Mouse (Mus musculus) embryonic facial prominence, embryonic 11.5 days (tissue): ENCODE results near the gene Sfxn2. TPM values are rescaled to one million over a fixed set of nuclear protein-coding genes. Genes with fewer than 3 reads are reported as not detected.

Experiments
- ATAC-seq: fragments of 200-750 bp; cut with Nextera tagmentation; replicated peaks from 2 replicates; pipeline ENCODE4 v1.8.0; 2017; ENCODE audit warnings: low read depth; ENCODE audit not compliant: insufficient number of reproducible peaks, low FRiP score, low TSS enrichment
- DNase-seq: peaks from one replicate; pipeline ENCODE4 v3.0.0-alpha.2; 2015; ENCODE audit warnings: low spot score
- H3K27ac ChIP-seq: fragments of 300-500 bp; sonication (generic); replicated peaks from 2 replicates; pipeline ENCODE4 v1.5.1; 2014; ENCODE audit warnings: mild to moderate bottlenecking, low read depth, low read length, control low read depth
- H3K27me3 ChIP-seq: fragments of 300-500 bp; sonication (generic); 2 replicates; pipeline ENCODE4 v1.6.1; 2014; ENCODE audit warnings: mild to moderate bottlenecking, low read length, moderate library complexity, mixed read lengths; ENCODE audit not compliant: control insufficient read depth, insufficient read depth
- H3K36me3 ChIP-seq: fragments of 300-500 bp; sonication (generic); replicated peaks from 2 replicates; pipeline ENCODE4 v1.6.1; 2014; ENCODE audit warnings: low read depth, mild to moderate bottlenecking, low read length, moderate library complexity, mixed read lengths; ENCODE audit not compliant: control insufficient read depth, insufficient read depth
- H3K4me1 ChIP-seq: fragments of 300-500 bp; sonication (generic); 2 replicates; pipeline ENCODE4 v1.6.1; 2014; ENCODE audit warnings: low read length, mixed read lengths; ENCODE audit not compliant: control insufficient read depth, insufficient read depth
- H3K4me2 ChIP-seq: fragments of 300-500 bp; sonication (generic); 2 replicates; pipeline ENCODE4 v1.6.1; 2014; ENCODE audit warnings: low read depth, mild to moderate bottlenecking, control low read depth, low read length, moderate library complexity
- H3K4me3 ChIP-seq: fragments of 300-500 bp; sonication (generic); 2 replicates; pipeline ENCODE4 v1.5.1; 2014; ENCODE audit warnings: low read depth, low read length, control low read depth
- H3K9ac ChIP-seq: fragments of 300-500 bp; sonication (generic); replicated peaks from 2 replicates; pipeline ENCODE4 v1.6.1; 2014; ENCODE audit warnings: mild to moderate bottlenecking, control low read depth, low read length
- H3K9me3 ChIP-seq: fragments of 300-500 bp; sonication (generic); replicated peaks from 2 replicates; pipeline ENCODE4 v1.6.1; 2016; ENCODE audit warnings: mild to moderate bottlenecking, low read length, inconsistent platforms, mixed read lengths; ENCODE audit not compliant: control insufficient read depth
- whole genome bisulfite sequencing: fragments of 180-500 bp; shearing (Covaris S2); extraction: QIAGEN DNeasy Blood & Tissue Kit; methylation state at CpG from one replicate; pipeline ENCODE4 v1.1.7; 2014; 5-methylcytosine and 5-hydroxymethylcytosine counted together
- polyA plus RNA-seq: library from polyadenylated mRNA; unstranded; fragments of >200 nt; fragmentation: Nextera tagmentation; extraction: Ambion mirVana; gene quantifications from 2 replicates; pipeline ENCODE4 v1.2.1, GENCODE M21; 2014

The Sfxn2 gene
- polyA plus RNA-seq, 1 experiment from 2014 or later: 13.6 TPM

GRCm38 (mm10) chr19:46571878-46572244 lies 1.3 kb upstream of the Sfxn2 start:
- ATAC-seq: no peak
- Histone ChIP-seq H3K4me3 (peak overlapping the region; percentile 75), H3K4me1 (no peaks in the 10 kb centered on the region), H3K9ac (peak overlapping the region; percentile 78), H3K27me3 (no peaks in the 10 kb centered on the region), H3K36me3 (no peaks in the 10 kb centered on the region), H3K9me3 (no peaks in the 10 kb centered on the region), H3K27ac (peak overlapping the region; percentile 41; the same call in 1 of the 2 replicates), H3K4me2 (peak overlapping the region; percentile 70)
- WGBS: 18% methylated on average over 10 of the region's 10 CpGs
- peak; percentile 36 for DNase-seq

DNA sequence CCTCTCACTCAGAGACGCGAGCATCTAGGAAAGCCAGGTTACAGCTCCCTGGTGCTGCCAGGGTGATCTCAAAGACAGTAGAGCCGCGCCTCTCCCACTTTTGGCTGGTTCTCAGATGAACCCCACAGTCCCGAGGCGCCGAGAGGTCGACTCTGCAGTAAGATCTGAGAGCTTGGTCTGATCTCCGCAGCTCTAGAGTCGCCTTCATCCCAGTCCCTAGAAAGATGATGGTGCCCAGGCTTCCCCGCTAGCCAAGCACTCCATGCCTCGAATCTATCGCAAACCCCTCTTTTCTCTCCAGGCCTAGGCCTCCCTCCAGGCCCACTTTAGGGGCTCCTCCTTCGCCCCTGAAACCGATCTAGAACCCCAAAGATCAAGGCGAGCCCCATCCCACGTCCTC lies 617 bp upstream of the Sfxn2 start:
- 0% methylated on average over 17 of the region's 17 CpGs for WGBS
- H3K27ac ChIP-seq: peak overlapping the region; percentile 41; the same call in 1 of the 2 replicates
- ATAC-seq (peak; percentile 45; the same call in 1 of the 2 replicates), DNase-seq (no peak)
- peak overlapping the region; percentile 78 for H3K9ac ChIP-seq
- no peaks in the 10 kb centered on the region for H3K4me1 ChIP-seq
- no peaks in the 10 kb centered on the region for H3K36me3 ChIP-seq
- no peaks in the 10 kb centered on the region for H3K9me3 ChIP-seq
- H3K27me3 ChIP-seq: no peaks in the 10 kb centered on the region
- H3K4me2 ChIP-seq: peak overlapping the region; percentile 70
- H3K4me3 ChIP-seq: peak overlapping the region; percentile 75

GRCm38 (mm10) chr19:46573990-46574389 lies 825 bp downstream of the Sfxn2 start:
- H3K27ac ChIP-seq: no peak overlapping the region
- H3K4me1 ChIP-seq: no peaks in the 10 kb centered on the region
- no peaks in the 10 kb centered on the region for H3K36me3 ChIP-seq
- no peak for DNase-seq
- ATAC-seq: no peak
- H3K4me3 ChIP-seq: peak overlapping the region; percentile 75
- H3K27me3 ChIP-seq: no peaks in the 10 kb centered on the region
- 45% methylated on average over 6 of the region's 6 CpGs for WGBS
- peak overlapping the region; percentile 72 for H3K9ac ChIP-seq
- no peaks in the 10 kb centered on the region for H3K9me3 ChIP-seq
- peak overlapping the region; percentile 81 for H3K4me2 ChIP-seq

GRCm38 (mm10) chr19:46575196-46575595 lies 2.0 kb downstream of the Sfxn2 start:
- H3K27me3 ChIP-seq: no peaks in the 10 kb centered on the region
- no peaks in the 10 kb centered on the region for H3K4me1 ChIP-seq
- no peaks in the 10 kb centered on the region for H3K9me3 ChIP-seq
- no peak overlapping the region for H3K4me3 ChIP-seq
- no peak overlapping the region for H3K27ac ChIP-seq
- no peak for ATAC-seq
- no peak for DNase-seq
- 60% methylated on average over 4 of the region's 4 CpGs for WGBS
- no peaks in the 10 kb centered on the region for H3K36me3 ChIP-seq
- no peak overlapping the region for H3K9ac ChIP-seq
- H3K4me2 ChIP-seq: no peak overlapping the region

DNA sequence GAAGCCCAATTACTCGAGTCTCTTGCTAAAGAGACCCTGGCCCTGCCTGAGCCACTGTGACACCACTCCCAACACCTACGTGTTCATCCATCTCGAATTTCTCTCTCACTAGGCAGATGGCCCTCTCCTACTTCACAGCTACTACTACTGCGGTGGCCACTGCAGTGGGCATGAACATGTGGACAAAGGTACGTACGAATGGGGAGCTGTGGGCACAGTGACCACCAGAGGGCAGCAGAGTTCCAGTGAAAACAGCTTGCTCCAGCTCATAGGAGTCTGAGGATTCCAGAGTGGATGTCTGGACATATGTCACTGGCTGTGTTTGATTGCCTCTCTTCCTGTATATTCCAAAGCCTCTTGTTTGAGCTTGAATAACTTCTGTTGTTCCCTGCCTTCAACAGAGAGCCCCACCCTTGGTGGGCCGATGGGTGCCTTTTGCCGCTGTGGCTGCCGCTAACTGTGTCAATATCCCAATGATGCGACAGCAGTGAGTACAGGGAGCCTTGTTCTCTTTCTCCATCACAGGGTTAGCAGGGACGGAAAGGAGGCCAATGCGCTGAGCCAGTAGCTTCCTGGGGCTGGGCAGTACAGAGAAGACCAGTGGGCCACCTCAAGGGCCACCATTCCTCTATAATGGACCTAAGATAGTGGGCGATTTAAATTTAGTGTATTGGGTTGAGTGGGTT lies 14.8 kb downstream of the Sfxn2 start:
- Histone ChIP-seq H3K4me2 (no peak overlapping the region), H3K27me3 (no peaks in the 10 kb centered on the region), H3K27ac (no peak overlapping the region), H3K4me3 (no peak overlapping the region), H3K36me3 (no peaks in the 10 kb centered on the region; the same call in 1 of the 2 replicates), H3K9ac (no peak overlapping the region), H3K4me1 (no peaks in the 10 kb centered on the region), H3K9me3 (no peaks in the 10 kb centered on the region)
- ATAC-seq (peak; percentile 66; the same call in 1 of the 2 replicates), DNase-seq (peak; percentile 92)
- 60% methylated on average over 13 of the region's 13 CpGs for WGBS

DNA sequence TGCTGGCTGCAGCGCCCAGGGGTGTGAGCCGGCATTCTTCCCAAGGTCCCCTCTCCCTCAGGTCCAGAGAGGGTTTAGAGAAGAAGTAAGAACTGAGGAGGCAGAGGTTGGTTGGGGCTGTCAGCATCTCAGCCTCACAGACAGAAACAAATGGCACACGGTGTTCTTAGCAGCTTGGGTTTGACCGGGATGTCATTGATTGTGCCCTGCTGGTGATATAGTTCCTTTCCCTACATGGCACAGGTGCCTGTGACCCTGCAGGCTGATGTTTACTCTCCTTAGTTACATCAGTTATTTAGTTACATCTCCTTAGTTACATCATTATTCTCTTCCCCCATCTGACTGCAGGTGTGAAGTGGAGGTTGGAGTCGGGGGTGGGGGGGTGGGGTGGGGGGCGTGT lies 18.4 kb downstream of the Sfxn2 start:
- H3K4me3 ChIP-seq: no peak overlapping the region
- H3K4me2 ChIP-seq: no peak overlapping the region
- H3K27me3 ChIP-seq: no peaks in the 10 kb centered on the region
- no peak overlapping the region for H3K9ac ChIP-seq
- no peaks in the 10 kb centered on the region for H3K4me1 ChIP-seq
- H3K36me3 ChIP-seq: no peaks in the 10 kb centered on the region; the same call in 1 of the 2 replicates
- WGBS: 95% methylated on average over 6 of the region's 6 CpGs
- ATAC-seq: no peak
- no peak for DNase-seq
- no peak overlapping the region for H3K27ac ChIP-seq
- H3K9me3 ChIP-seq: no peaks in the 10 kb centered on the region

GRCm38 (mm10) chr19:46592751-46593439 lies 19.7 kb downstream of the Sfxn2 start:
- DNase-seq: no peak
- no peaks in the 10 kb centered on the region; the same call in 1 of the 2 replicates for H3K36me3 ChIP-seq

GRCm38 (mm10) chr19:46598187-46598586 lies 25.0 kb downstream of the Sfxn2 start:
- Histone ChIP-seq H3K9ac (no peak overlapping the region), H3K4me3 (no peak overlapping the region), H3K9me3 (no peaks in the 10 kb centered on the region), H3K27me3 (no peaks in the 10 kb centered on the region), H3K4me1 (no peaks in the 10 kb centered on the region), H3K36me3 (no peaks in the 10 kb centered on the region), H3K4me2 (no peak overlapping the region), H3K27ac (no peak overlapping the region)
- 78% methylated on average over 4 of the region's 4 CpGs for WGBS
- DNase-seq: no peak
- no peak for ATAC-seq

More at GRCm38 (mm10) chr19:46592751-46593439, 19.7 kb downstream of the Sfxn2 start:
- Histone ChIP-seq H3K27ac (no peak overlapping the region), H3K9me3 (no peaks in the 10 kb centered on the region), H3K4me3 (no peak overlapping the region), H3K4me1 (no peaks in the 10 kb centered on the region), H3K4me2 (no peak overlapping the region), H3K27me3 (no peaks in the 10 kb centered on the region), H3K9ac (no peak overlapping the region)
- 89% methylated on average over 9 of the region's 9 CpGs for WGBS
- no peak for ATAC-seq
